Mouse (Mus musculus): Measurements from ENCODE around the gene Zfp287. TPM values are rescaled to one million over a fixed set of nuclear protein-coding genes. Genes with fewer than 3 reads are reported as not detected.
"Not testable (repeated sequence)": the region's sequence is repeated elsewhere in the genome, so short reads cannot be mapped to it uniquely, and the experiment has no call there.

Zfp287 gene
- polyA plus RNA-seq, 1 experiment, result 0.90 TPM

DNA sequence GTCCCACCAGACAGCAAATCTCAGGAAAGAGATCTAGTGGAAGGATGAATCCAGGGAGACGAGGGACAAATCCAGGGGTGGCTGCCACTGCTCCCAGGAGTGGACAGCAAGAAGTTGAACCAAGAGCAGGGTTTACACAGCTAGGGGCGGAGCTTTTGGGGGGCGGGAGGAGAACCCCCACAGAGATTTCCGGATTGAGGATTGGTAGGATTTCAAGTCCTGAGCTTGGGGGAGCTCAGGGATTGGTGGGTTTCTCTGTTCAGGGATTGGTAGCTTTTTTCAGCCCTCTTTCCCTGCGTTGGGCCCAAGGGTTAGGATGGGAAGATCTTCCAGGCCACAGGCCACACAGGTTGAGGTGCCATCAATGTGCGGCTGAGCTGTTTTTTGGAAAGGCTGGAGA, 26.2 kb upstream of the Zfp287 start:
- TF ChIP-seq SRF (IDR thresholded peaks at IDR 0.05; ENCODE audit: control insufficient read depth, insufficient read length, low read depth) (no peak), CEBPB (IDR thresholded peaks at IDR 0.05; ENCODE audit: insufficient read depth, poor library complexity, severe bottlenecking) (no peak), USF1 (IDR thresholded peaks at IDR 0.05; ENCODE audit: low read depth) (no peak)
- no peaks in the 10 kb centered on the region for H3K79me2 ChIP-seq (ENCODE audit: control insufficient read depth, insufficient read depth)

DNA sequence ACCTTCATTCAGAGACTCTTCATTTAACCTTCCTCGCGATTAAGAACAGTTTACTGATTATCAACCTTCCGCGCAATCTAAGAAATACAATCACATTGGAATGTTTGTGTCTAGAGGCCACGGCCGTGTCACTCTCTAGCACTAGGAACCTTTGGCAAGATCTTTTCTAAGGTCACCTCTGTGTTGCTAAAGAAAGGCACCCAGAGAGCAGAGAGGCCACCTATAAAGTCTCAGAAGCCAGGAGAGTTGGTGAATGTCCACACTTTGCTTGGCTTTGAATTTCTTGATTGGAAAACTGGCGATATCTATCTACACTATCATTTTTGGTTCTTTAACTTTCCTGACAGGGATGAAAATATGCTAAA, 25.4 kb upstream of the Zfp287 start:
- TF ChIP-seq TCF12 (IDR thresholded peaks at IDR 0.05; ENCODE audit: insufficient read depth, poor library complexity, severe bottlenecking) (no peak), POLR2A (IDR thresholded peaks at IDR 0.05; ENCODE audit: insufficient read length, low read depth) (no peak), MYOG (IDR thresholded peaks at IDR 0.05; ENCODE audit: control insufficient read depth in 1 of 3, insufficient read depth in 1 of 3, insufficient read length in 2 of 3, low read depth in 2 of 3) (no peak), REST (IDR thresholded peaks at IDR 0.05; ENCODE audit: insufficient read depth, insufficient read length) (no peak)
- Histone ChIP-seq H3K36me3 (ENCODE audit: control insufficient read depth, insufficient read depth) (no peaks in the 10 kb centered on the region), H3K79me2 (ENCODE audit: control insufficient read depth, insufficient read depth) (no peaks in the 10 kb centered on the region), H3ac (ENCODE audit: control insufficient read depth, insufficient read length) (no peak overlapping the region), H3K4me3 (no peak overlapping the region), H3K4me2 (ENCODE audit: low read depth) (peak overlapping the region; percentile 80), H3K27me3 (ENCODE audit: control insufficient read depth, insufficient read depth, insufficient read length) (no peaks in the 10 kb centered on the region)

More for the DNA sequence above, 26.2 kb upstream of the Zfp287 start:
- no peak overlapping the region for H3K4me2 ChIP-seq (ENCODE audit: low read depth)
- H3K4me3 ChIP-seq, result no peak overlapping the region
- H3K27me3 ChIP-seq (ENCODE audit: control insufficient read depth, insufficient read depth, insufficient read length), result no peaks in the 10 kb centered on the region
- H3ac ChIP-seq (ENCODE audit: control insufficient read depth, insufficient read length), result no peak overlapping the region
- no peaks in the 10 kb centered on the region for H3K36me3 ChIP-seq (ENCODE audit: control insufficient read depth, insufficient read depth)

DNA sequence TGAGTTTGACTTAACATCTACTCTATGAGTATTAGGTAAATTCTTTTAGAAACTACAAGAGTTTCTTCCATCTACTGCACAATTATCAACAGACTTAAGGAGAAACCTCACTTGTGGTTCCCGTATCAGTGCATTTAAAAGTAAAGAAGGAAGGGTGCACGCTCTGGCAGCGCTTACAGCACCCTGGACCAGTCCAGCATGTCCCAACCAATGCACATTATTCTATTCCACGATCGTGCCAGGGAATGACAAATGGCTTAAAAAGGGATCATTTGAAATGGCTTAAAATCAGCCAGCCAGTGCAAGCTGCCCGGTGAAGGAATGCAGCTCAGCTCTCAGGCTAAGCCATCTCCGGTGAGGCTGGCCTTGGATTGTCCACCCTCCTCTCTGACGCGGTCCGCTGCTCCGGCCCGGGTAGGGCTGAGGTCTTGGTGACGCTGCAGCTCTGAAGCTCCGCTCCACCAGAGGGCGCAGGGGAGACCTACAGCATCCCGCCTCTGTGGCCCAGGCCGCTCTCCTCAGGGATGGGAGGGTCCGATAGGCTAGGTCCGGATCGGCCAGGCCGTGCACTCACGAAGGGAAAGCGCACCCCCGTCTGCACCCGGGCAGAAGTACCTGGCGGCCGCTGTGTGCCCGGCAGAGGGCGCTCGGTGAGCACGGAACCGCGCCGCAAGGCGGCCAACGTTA, 24.9 kb upstream of the Zfp287 start:
- Histone ChIP-seq H3K27me3 (ENCODE audit: control insufficient read depth, insufficient read depth, insufficient read length) (no peaks in the 10 kb centered on the region), H3K79me2 (ENCODE audit: control insufficient read depth, insufficient read depth) (no peaks in the 10 kb centered on the region), H3K4me2 (ENCODE audit: low read depth) (peak overlapping the region; percentile 80), H3ac (ENCODE audit: control insufficient read depth, insufficient read length) (no peak overlapping the region), H3K36me3 (ENCODE audit: control insufficient read depth, insufficient read depth) (no peaks in the 10 kb centered on the region), H3K4me3 (no peak overlapping the region)
- TF ChIP-seq USF1 (IDR thresholded peaks at IDR 0.05; ENCODE audit: low read depth) (no peak), E2F4 (IDR thresholded peaks at IDR 0.05; ENCODE audit: insufficient read depth) (no peak), TCF12 (IDR thresholded peaks at IDR 0.05; ENCODE audit: insufficient read depth, poor library complexity, severe bottlenecking) (no peak), MAX (IDR thresholded peaks at IDR 0.05; ENCODE audit: low read depth) (no peak), TCF3 (IDR thresholded peaks at IDR 0.05; ENCODE audit: insufficient read length, low read depth) (no peak), MYOG (IDR thresholded peaks at IDR 0.05; ENCODE audit: control insufficient read depth in 1 of 3, insufficient read depth in 1 of 3, insufficient read length in 2 of 3, low read depth in 2 of 3) (peak in 1 of 3 experiments; percentile 8)

DNA sequence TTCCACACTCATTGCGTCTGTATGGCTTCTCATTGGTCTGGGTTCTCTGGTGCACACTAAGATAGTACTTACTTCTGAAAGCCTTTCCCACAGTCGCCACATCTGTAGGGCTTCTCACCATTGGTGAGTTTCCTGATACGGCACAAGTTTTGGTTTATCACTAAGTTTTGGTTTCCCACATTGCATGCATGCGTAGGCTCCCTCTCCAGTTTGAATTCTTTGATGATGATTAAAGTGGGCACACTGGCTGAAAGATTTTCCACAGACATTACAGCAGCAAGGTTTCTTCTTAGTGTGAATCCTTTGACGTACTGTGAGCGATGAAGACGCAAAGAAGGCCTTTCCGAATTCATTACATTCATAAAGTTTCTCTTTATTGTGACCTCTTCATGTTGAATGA, 21.1 kb upstream of the Zfp287 start, which contains the start of gene Gm10428:
TSS of gene Gm10428 (plus strand) at position 321 of the 400 bp plus-strand sequence.
- Histone ChIP-seq H3K36me3 (ENCODE audit: control insufficient read depth, insufficient read depth) (no peaks in the 10 kb centered on the region), H3K4me3 (no peak within 1 kb of the TSS), H3K27me3 (ENCODE audit: control insufficient read depth, insufficient read depth, insufficient read length) (no peaks in the 10 kb centered on the region), H3K4me2 (ENCODE audit: low read depth) (no peak within 1 kb of the TSS), H3K79me2 (ENCODE audit: control insufficient read depth, insufficient read depth) (no peaks in the 10 kb centered on the region), H3ac (ENCODE audit: control insufficient read depth, insufficient read length) (no peak within 1 kb of the TSS)
- TF ChIP-seq MAX (IDR thresholded peaks at IDR 0.05; ENCODE audit: low read depth) (no peak), CEBPB (IDR thresholded peaks at IDR 0.05; ENCODE audit: insufficient read depth, poor library complexity, severe bottlenecking) (no peak), POLR2A (IDR thresholded peaks at IDR 0.05; ENCODE audit: insufficient read length, low read depth) (no peak)

DNA sequence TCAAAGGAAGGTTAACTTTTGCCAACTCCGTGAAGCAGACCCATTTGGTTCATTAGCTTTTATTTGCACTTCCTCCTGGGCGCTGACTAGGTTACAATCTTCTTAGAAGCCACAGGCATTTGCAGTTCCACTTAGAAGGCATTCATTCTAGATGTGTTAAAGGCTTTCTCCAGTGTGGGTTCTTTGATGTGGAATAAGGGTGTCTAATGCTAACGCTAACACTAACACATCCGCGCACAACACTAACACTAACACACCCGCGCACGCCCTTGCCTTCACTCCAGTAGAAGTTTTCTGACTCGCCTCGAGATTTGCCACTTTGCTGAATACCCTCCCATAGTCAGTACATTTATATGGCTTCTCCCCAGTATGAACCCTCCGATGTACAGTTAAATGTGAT, 20.5 kb upstream of the Zfp287 start:
- H3K27me3 ChIP-seq (ENCODE audit: control insufficient read depth, insufficient read depth, insufficient read length), result no peaks in the 10 kb centered on the region
- H3K36me3 ChIP-seq (ENCODE audit: control insufficient read depth, insufficient read depth), result no peaks in the 10 kb centered on the region
- no peak overlapping the region for H3K4me3 ChIP-seq
- no peak for TF ChIP-seq POLR2A (IDR thresholded peaks at IDR 0.05; ENCODE audit: insufficient read length, low read depth)
- no peak for TF ChIP-seq USF1 (IDR thresholded peaks at IDR 0.05; ENCODE audit: low read depth)
- no peak for TF ChIP-seq TCF3 (IDR thresholded peaks at IDR 0.05; ENCODE audit: insufficient read length, low read depth)
- no peak for TF ChIP-seq SRF (IDR thresholded peaks at IDR 0.05; ENCODE audit: control insufficient read depth, insufficient read length, low read depth)
- TF ChIP-seq REST (IDR thresholded peaks at IDR 0.05; ENCODE audit: insufficient read depth, insufficient read length), result no peak
- TF ChIP-seq MYOG (IDR thresholded peaks at IDR 0.05; ENCODE audit: control insufficient read depth in 1 of 3, insufficient read depth in 1 of 3, insufficient read length in 2 of 3, low read depth in 2 of 3), result no peak
- TF ChIP-seq MYOD1 (IDR thresholded peaks at IDR 0.05; ENCODE audit: control insufficient read depth in 1 of 3, insufficient read length in 2 of 3, low read depth in 2 of 3), result no peak
- no peak for TF ChIP-seq CEBPB (IDR thresholded peaks at IDR 0.05; ENCODE audit: insufficient read depth, poor library complexity, severe bottlenecking)
- TF ChIP-seq TCF12 (IDR thresholded peaks at IDR 0.05; ENCODE audit: insufficient read depth, poor library complexity, severe bottlenecking), result no peak
- TF ChIP-seq POLR2AphosphoS2 (IDR thresholded peaks at IDR 0.05; ENCODE audit: insufficient read length, low read depth), result no peak
- no peak for TF ChIP-seq E2F4 (IDR thresholded peaks at IDR 0.05; ENCODE audit: insufficient read depth)
- TF ChIP-seq MAX (IDR thresholded peaks at IDR 0.05; ENCODE audit: low read depth), result no peak
- no peak overlapping the region for H3K4me2 ChIP-seq (ENCODE audit: low read depth)
- no peak overlapping the region for H3ac ChIP-seq (ENCODE audit: control insufficient read depth, insufficient read length)
- no peaks in the 10 kb centered on the region for H3K79me2 ChIP-seq (ENCODE audit: control insufficient read depth, insufficient read depth)

DNA sequence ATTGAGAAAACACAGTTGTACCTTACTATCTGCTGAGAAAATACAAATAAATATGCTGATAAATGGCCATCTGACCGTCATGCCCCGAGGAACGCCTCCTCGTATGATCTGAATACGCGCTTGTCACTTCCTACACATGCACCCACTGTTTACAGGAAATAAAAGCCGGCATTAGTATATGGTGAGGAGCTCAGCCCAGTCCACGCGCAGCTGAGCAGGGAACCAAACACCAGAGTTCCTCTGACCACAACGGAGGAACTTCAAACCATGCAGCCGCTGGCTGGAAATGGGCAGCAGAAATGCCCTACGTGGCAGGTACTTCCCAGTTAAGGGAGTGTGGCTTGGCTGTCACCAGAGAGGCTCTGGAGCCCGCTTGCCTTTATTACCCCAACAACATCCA, 17.7 kb upstream of the Zfp287 start:
- not testable (repeated sequence) for H3K4me2 ChIP-seq (ENCODE audit: low read depth); H3K36me3 ChIP-seq (ENCODE audit: control insufficient read depth, insufficient read depth); H3K4me3 ChIP-seq; H3K79me2 ChIP-seq (ENCODE audit: control insufficient read depth, insufficient read depth); H3ac ChIP-seq (ENCODE audit: control insufficient read depth, insufficient read length); H3K27me3 ChIP-seq (ENCODE audit: control insufficient read depth, insufficient read depth, insufficient read length)

All from myocyte (in vitro differentiated cells).